Mouse (Mus musculus) pancreas, adult 10 weeks (tissue): ENCODE data around the gene Sys1. TPM values are rescaled to one million over a fixed set of nuclear protein-coding genes. Genes with fewer than 3 reads are reported as not detected.

Source experiments
- polyA plus RNA-seq: library from polyadenylated mRNA; stranded (reverse); fragments of 350-450 nt; fragmentation: Illumina TruSeq; extraction: RNeasy Lipid Tissue Mini Kit (QIAGEN cat#74804); gene quantifications from one replicate; pipeline ENCODE4 v1.2.3, GENCODE M21; 2015; ENCODE audit warnings: low read depth, low replicate concordance; ENCODE audit not compliant: insufficient read depth

The Sys1 gene
- polyA plus RNA-seq: 11.8 TPM

DNA sequence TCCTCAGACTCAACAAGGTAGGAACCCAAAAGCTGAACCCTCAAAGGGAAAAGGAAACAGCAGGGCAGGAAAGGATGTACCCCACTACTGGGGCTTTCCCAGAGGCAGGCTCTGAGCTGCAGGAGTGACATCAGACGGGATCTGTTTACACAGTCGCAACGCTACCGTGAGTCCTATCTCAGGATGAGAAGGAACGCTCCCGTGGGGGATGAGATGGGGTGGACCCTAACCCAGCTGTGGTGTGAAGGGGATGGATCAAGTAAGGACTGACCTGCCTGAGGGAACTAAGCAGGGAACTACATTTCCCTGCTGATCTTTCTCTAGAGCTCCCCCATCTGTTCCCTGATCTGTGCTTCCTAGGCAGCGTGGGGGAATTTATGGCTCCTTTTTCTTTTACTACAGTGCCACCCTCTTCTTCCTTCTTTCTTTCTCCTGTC lies at the start of gene Sys1:
Gene Sys1 (plus strand): TSS at position 101 of the 437 bp plus-strand sequence.

DNA sequence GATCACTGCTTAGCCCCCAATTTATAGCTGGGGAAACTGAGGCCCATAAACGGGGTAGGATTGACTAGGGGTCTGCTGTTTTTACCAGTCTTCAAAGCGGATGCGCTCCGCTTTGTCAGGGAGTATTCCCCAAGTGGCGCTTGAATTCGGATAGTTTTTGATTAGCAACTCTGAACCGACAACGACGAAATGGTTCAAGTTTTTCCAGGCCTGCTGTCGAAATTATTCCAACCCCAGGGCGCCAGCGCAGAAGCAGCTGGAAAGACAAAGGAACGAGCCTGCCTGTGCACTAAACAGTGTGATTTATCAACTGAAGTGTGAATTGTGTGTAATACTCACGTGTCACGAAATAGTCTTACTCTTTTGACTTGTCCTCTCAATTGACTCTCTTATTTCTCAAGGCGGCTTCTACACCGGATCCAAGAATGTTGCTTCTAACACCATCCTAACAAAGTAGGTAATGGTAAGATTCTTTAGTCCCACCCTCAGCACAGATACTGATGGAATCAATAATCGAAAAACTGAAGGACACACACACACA lies 13.2 kb upstream of the Sys1 start, which contains the start of gene Sdc4:
Gene Sdc4 (minus strand): TSS at position 428 of the 541 bp plus-strand sequence.

GRCm38 (mm10) chr2:164460745-164461551 lies 4.2 kb downstream of the Sys1 start, which contains the start of gene Gm20458:
Gm20458 (plus strand) TSS chr2:164460967.

GRCm38 (mm10) chr2:164473624-164474023 lies 16.9 kb downstream of the Sys1 start, which contains the start of gene Trp53tg5:
Trp53tg5 (minus strand) TSS chr2:164473724.

GRCm38 (mm10) chr2:164485681-164486257 lies 29.0 kb downstream of the Sys1 start, which contains the start of gene Dbndd2:
Dbndd2 (plus strand) TSS chr2:164486106.

GRCm38 (mm10) chr2:164496847-164497690 lies 40.3 kb downstream of the Sys1 start, which contains the start of gene Pigt:
Pigt (plus strand) TSS chr2:164497520.

Other genes starting within 250 kb of the Sys1 start
- 6.6 TPM for gene Wfdc15b, start 235.3 kb upstream of the Sys1 start, polyA plus RNA-seq
- not detected for gene Svs2, start 218.5 kb upstream of the Sys1 start, polyA plus RNA-seq
- gene Svs3b, start 200.3 kb upstream of the Sys1 start, polyA plus RNA-seq: not detected
- gene Svs4, start 178.5 kb upstream of the Sys1 start, polyA plus RNA-seq: not detected
- gene Svs3a, start 167.7 kb upstream of the Sys1 start, polyA plus RNA-seq: not detected
- gene Svs6, start 140.2 kb upstream of the Sys1 start, polyA plus RNA-seq: not detected
- gene Svs5, start 124.2 kb upstream of the Sys1 start, polyA plus RNA-seq: not detected
- gene Slpi, start 67.9 kb upstream of the Sys1 start, polyA plus RNA-seq: 146 TPM
- 571 TPM for gene Rbpjl, start 53.8 kb upstream of the Sys1 start, polyA plus RNA-seq
- 9.7 TPM for gene Matn4, start 51.8 kb upstream of the Sys1 start, polyA plus RNA-seq
- 22.0 TPM for gene Sdc4, start 13.1 kb upstream of the Sys1 start, polyA plus RNA-seq
- not detected for gene Gm20458, start 4.0 kb downstream of the Sys1 start, polyA plus RNA-seq
- gene Trp53tg5, start 16.8 kb downstream of the Sys1 start, polyA plus RNA-seq: not detected
- 8.1 TPM for gene Dbndd2, start 29.1 kb downstream of the Sys1 start, polyA plus RNA-seq
- 10.4 TPM for gene Pigt, start 40.6 kb downstream of the Sys1 start, polyA plus RNA-seq
- gene Wfdc2, start 105.4 kb downstream of the Sys1 start, polyA plus RNA-seq: 8.5 TPM
- not detected for gene Spint3, start 116.5 kb downstream of the Sys1 start, polyA plus RNA-seq
- gene Wfdc6a, start 128.5 kb downstream of the Sys1 start, polyA plus RNA-seq: not detected
- not detected for gene Eppin, start 136.6 kb downstream of the Sys1 start, polyA plus RNA-seq
- not detected for gene Wfdc6b, start 156.6 kb downstream of the Sys1 start, polyA plus RNA-seq
- gene Wfdc8, start 156.7 kb downstream of the Sys1 start, polyA plus RNA-seq: not detected
- gene Wfdc16, start 181.8 kb downstream of the Sys1 start, polyA plus RNA-seq: 1.0 TPM
- gene Wfdc10, start 199.1 kb downstream of the Sys1 start, polyA plus RNA-seq: not detected
- not detected for gene Wfdc9, start 199.6 kb downstream of the Sys1 start, polyA plus RNA-seq
- not detected for gene Wfdc11, start 217.1 kb downstream of the Sys1 start, polyA plus RNA-seq
- gene Wfdc13, start 228.1 kb downstream of the Sys1 start, polyA plus RNA-seq: not detected
- not detected for gene Spint4, start 241.5 kb downstream of the Sys1 start, polyA plus RNA-seq